Mouse (Mus musculus) erythroblast, embryonic 14.5 days (primary cell): ENCODE measurements around the gene Cyth4.

Experiments
- GATA1 ChIP-seq: IDR thresholded peaks from 2 replicates; pipeline ENCODE4 v1.6.1; 2012; ENCODE audit warnings: low read length, inconsistent platforms, mixed read lengths
- TAL1 ChIP-seq: IDR thresholded peaks from 3 replicates; pipeline ENCODE4 v1.6.1; 2012; ENCODE audit warnings: low read length, inconsistent platforms, mixed read lengths

DNA sequence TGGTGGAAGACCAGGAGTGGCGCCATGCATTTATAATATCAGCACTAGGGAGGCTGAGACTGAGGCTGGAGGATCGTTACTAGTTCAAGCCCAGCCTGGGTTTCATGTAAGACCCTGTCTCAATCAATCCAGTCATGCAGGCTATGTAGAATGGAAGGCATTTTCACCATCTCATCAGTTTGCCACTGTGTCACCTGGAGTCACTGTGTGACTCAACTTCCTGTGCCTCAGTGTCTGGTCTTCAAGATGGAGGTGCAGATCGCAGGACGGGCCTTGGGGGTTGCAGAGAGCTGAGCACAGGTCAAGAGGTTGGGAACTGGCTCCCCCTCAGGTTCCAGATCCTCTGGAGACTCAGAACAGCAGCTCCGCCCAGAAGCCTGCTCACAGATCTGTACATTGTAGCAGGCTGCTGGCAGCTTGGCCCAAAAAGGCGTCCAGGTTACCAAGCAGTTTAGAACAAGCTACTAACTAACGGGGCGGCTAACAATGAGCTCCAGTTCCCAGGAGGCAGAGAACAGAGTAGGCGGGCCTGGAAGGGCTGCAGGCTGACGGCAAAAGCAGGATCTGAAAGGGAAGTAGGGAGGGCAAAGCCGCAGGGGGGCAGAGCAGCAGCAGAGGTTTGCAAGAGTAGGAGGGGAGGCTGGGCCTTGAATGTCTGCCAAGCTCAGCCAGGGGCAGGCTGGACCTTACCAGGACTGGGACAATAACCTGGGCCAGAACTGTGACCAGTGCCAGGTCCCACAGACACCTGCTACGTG, 14.0 kb downstream of the Cyth4 start:
- TF ChIP-seq GATA1, result no peak
- no peak for TF ChIP-seq TAL1
